Mouse (Mus musculus) B cell, adult 2 months (primary cell): ENCODE results near the gene Smpd3.
"Not testable (repeated sequence)": the region's sequence is repeated elsewhere in the genome, so short reads cannot be mapped to it uniquely, and the experiment has no call there.

Experiments used
- DNase-seq, 2 experiments: peaks; one replicate each; pipeline ENCODE4 v3.0.0; 2022

The Smpd3 gene

GRCm38 (mm10) chr8:106321434-106321833, 16.4 kb downstream of the Smpd3 start:
- DNase-seq, result no peak

DNA sequence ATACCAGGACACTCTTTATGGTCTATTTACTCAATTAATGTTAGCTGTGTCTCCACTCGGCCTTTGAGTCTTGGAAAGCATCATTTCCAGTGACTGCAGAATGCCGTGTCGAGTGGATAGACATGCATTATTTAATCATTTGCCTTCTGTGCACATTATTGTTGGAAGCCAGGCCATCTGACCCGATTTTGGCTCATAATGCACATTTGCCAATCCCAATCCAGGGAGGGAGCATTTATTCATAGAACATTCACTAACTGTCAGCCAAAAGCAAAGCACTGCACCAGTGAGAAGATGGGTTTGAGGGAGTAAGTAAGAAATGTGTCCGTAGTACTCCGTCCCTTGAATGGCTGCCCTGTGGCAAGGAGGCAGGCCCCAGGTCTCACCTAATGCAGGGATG, 17.8 kb downstream of the Smpd3 start:
- DNase-seq, result no peak

GRCm38 (mm10) chr8:106317091-106317490, 20.7 kb downstream of the Smpd3 start:
- no peak for DNase-seq

DNA sequence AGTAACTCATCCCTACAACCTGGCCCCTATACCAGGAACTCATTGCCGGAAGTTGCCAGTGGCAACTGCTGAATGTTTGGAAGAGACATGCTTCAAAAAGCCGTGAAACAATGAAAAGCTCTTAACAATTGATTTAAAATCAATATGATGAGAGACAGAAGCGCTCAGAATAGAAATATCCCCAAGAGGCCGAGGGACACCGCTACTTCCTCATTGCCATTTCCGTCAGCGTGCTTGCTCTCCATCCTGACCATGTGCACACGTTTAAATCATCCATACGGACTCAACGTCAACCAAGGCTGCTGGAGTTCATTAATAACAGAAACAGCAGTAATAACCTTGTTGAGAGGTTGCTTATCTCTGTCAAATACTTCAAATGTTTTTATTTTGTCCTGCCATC, 21.3 kb downstream of the Smpd3 start:
- peak; percentile 46 to 56 for DNase-seq

DNA sequence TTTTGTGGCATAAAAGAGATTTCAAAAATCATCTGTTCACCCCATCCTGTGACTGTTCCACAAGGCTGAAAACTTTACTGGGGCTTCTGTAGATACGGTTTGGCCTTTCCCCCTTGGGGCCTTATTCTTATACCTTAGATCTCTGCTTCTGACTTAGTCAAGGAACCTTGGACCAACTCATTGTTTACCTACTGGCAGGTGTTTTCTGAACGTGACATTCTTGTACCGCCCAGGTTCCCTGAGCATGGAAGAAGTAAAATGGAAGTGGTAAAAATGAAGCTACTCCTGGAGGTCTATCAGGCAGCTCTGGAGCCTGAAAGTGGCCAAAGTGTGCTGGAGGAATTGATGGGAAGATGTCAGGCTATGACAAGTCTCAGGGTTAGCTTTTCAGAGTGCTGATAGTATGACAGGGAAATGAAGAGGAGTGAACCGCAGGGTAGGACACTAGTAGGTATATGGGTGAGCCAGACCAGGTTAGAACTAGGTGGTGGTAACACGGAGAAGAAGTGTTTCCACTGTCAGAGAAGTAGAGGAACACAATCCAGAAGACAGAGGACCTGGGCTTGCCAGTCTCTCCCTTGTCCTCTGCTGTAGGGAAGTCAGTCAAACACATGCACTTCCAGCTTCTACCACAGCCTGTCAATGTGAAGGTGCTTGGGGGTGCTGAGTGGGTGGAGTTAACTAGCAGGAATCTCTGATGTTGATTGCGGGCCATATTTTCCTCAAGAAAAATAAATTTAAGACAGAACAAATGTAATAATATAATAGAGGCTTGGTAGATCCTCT, 22.2 kb downstream of the Smpd3 start:
- DNase-seq, result peak in 1 of 2 experiments; percentile 47

DNA sequence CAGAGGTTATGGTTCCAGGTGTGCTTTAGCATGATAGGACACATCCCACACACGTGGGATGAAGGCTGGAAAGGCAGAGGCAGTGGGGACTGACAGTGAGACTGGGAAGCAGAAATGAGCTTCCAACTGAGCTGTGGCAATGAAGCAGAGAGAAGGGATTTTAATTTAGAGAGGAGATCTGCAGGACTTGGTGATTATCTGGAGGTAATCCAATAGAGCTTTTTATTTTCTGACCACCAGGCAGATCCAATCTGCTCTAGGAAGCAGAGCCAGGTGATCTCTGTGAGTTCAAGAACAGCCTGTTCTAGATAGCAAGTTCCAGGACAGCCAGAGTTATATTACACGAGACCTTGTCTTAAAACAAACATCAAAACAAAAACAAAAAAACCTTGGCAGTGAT, 24.0 kb downstream of the Smpd3 start:
- no peak for DNase-seq

- DNase-seq, result no peak
These were observed 24.6 kb downstream of the Smpd3 start for GRCm38 (mm10) chr8:106313120-106313737.

GRCm38 (mm10) chr8:106311967-106312366, 25.8 kb downstream of the Smpd3 start:
- DNase-seq, result no peak

- peak in 1 of 2 experiments; percentile 22 for DNase-seq
These were observed 27.6 kb downstream of the Smpd3 start for GRCm38 (mm10) chr8:106310026-106310652.

- peak in 1 of 2 experiments; percentile 26 for DNase-seq
These were observed 29.6 kb downstream of the Smpd3 start for GRCm38 (mm10) chr8:106308082-106308786.

GRCm38 (mm10) chr8:106307586-106307985, 30.2 kb downstream of the Smpd3 start:
- DNase-seq, result peak; percentile 55 to 61

- not testable (repeated sequence) for DNase-seq
These were observed 31.0 kb downstream of the Smpd3 start for GRCm38 (mm10) chr8:106306711-106307248.

DNA sequence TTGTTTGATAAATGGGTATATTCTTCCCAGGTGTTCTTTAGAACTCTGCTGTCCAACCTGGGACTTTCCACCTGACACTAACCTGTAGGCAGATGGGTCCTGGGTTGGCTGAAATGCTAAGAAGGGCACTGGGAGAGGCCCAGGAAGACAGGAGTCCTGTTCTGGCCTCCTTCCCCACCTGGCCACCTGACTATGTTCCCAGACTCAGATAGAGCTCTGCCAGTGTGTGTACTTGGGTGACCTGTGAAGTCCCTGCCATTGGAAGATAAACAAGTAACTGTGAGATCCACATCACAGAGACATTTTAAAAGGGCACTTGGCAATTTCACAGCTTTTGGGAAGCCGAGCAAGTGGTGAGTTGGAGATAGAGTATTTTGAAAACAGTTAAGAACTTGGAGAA, 31.7 kb downstream of the Smpd3 start:
- no peak for DNase-seq

GRCm38 (mm10) chr8:106305301-106305700, 32.5 kb downstream of the Smpd3 start:
- DNase-seq, result no peak

GRCm38 (mm10) chr8:106304321-106304720, 33.5 kb downstream of the Smpd3 start:
- DNase-seq, result no peak

DNA sequence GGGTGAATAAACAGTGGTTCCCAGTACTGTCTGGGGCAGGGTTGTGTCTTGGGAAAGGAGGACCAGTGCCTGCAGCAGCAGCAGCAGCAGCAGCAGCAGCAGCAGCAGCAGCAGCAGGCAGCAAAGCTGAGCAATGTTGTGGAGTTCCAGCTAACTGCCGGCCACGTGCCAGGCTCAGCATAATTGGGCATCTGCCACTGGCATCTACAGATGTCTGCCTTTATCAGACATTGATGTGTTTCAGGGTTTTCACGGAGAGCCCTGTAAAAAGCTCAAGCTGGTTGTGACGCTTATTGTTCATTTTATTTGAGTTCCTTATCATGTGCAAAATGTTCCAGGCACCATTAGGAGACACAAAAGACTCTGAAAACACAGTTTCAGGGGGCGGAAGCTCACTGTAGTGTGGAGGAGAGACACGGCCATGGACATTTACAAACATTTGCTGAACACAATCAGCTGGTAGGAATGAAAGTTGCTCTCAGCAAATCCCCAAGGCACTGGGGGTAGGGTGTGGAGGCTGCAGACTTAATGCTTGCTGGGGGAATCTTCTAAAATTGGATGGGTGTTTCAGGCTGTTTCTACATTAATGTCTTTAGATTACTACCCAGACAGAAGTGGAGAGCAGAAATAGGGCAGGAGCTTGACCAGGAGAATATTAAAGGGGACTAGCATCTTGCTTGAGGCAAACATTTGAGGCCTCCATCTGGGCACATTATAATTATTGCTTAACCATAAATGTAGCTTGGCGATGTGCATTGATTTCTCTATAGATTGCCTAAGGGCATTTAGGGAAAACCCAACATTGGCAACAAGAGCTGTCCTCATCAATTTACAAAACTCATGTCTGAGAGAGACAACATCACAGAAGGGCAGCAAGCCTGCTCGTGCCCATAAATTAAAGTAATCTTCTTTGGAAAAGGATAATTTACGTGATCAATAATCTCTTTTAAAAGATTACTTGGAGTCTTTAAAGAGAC, 36.8 kb downstream of the Smpd3 start:
- DNase-seq, result no peak

DNA sequence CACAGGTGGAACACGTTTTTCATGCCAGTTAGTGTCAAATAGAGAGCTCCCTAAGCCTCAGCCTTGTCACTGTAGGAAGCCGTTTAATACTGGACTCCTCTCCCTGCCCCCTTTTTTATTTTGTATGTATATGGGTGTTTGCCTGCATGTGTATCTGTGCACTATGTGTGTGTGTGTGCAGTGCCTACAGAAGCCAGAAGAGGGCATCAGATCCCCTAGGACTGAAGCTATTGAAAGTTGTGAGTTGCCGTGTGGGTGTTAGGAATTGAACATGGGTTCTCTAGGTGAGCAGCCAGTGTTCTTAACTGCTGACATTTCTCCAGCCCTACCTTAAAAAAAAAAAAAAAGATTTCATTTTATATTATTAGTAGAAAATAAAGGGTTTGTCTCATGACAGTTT, 38.1 kb downstream of the Smpd3 start:
- DNase-seq, result no peak

DNA sequence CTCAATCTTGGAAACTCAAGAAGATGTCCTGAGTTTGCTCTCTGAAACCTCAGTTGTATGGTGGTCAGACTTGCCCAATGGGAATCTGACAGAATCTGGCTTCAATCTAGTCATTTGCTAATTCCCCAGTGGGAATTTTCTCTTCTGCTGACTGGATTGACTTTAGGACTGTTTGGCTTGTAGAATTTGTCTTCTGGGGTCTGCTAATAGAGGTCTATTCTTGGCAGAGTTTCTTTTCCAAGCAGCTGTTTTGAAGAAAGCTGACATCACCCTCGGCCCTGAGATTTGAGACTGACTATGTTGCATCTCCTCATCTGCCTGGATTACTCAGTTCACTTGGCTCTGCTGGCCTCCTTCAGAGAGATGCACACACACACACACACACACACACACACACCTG, 38.9 kb downstream of the Smpd3 start:
- DNase-seq, result no peak

GRCm38 (mm10) chr8:106298261-106298660, 39.5 kb downstream of the Smpd3 start:
- no peak for DNase-seq

- peak; percentile 38 to 42 for DNase-seq
These were observed 45.0 kb downstream of the Smpd3 start for GRCm38 (mm10) chr8:106292484-106293396.

- DNase-seq, result no peak
These were observed 48.3 kb downstream of the Smpd3 start for GRCm38 (mm10) chr8:106289464-106289863.
